Mouse (Mus musculus): Measurements from ENCODE around the gene Cdk2ap2.
A peak's percentile ranks its signal among the peaks of the same experiment; 100 is the strongest.

Gene Cdk2ap2

GRCm38 (mm10) chr19:4095802-4096201 is 1.2 kb upstream of the Cdk2ap2 start:
- DNase-seq, result no peak

GRCm38 (mm10) chr19:4097441-4097825 is 451 bp downstream of the Cdk2ap2 start:
- DNase-seq, result no peak

GRCm38 (mm10) chr19:4098426-4098825 is 1.4 kb downstream of the Cdk2ap2 start:
- DNase-seq, result no peak

- DNase-seq, result peak; percentile 95
These were observed 2.1 kb downstream of the Cdk2ap2 start for GRCm38 (mm10) chr19:4099056-4099455.

GRCm38 (mm10) chr19:4099837-4100717 is 3.1 kb downstream of the Cdk2ap2 start, which contains the start of gene Pitpnm1:
TSS of gene Pitpnm1 (plus strand) at chr19:4099998.
- peak; percentile 85 for DNase-seq

GRCm38 (mm10) chr19:4100718-4101261 is 3.8 kb downstream of the Cdk2ap2 start:
- peak; percentile 70 for DNase-seq

- no peak for DNase-seq
These were observed 4.5 kb downstream of the Cdk2ap2 start for GRCm38 (mm10) chr19:4101466-4101865.

- DNase-seq, result no peak
These were observed 5.1 kb downstream of the Cdk2ap2 start for GRCm38 (mm10) chr19:4102049-4102448.

- DNase-seq, result no peak
These were observed 5.6 kb downstream of the Cdk2ap2 start for GRCm38 (mm10) chr19:4102626-4103025.

GRCm38 (mm10) chr19:4103294-4103693 is 6.3 kb downstream of the Cdk2ap2 start:
- no peak for DNase-seq

- peak; percentile 41 for DNase-seq
These were observed 6.8 kb downstream of the Cdk2ap2 start for GRCm38 (mm10) chr19:4103792-4104191.

GRCm38 (mm10) chr19:4104675-4105194 is 7.8 kb downstream of the Cdk2ap2 start:
- DNase-seq, result no peak

GRCm38 (mm10) chr19:4106654-4107053 is 9.7 kb downstream of the Cdk2ap2 start:
- DNase-seq, result no peak

- no peak for DNase-seq
These were observed 11.6 kb downstream of the Cdk2ap2 start for GRCm38 (mm10) chr19:4108535-4108934.

GRCm38 (mm10) chr19:4112063-4112960 is 15.3 kb downstream of the Cdk2ap2 start:
- DNase-seq, result no peak

- DNase-seq, result no peak
These were observed 16.3 kb downstream of the Cdk2ap2 start for GRCm38 (mm10) chr19:4113186-4113805.

GRCm38 (mm10) chr19:4113806-4114230 is 16.8 kb downstream of the Cdk2ap2 start:
- peak; percentile 48 for DNase-seq

- no peak for DNase-seq
These were observed 17.6 kb downstream of the Cdk2ap2 start for GRCm38 (mm10) chr19:4114551-4114950.

- no peak for DNase-seq
These were observed 18.2 kb downstream of the Cdk2ap2 start for GRCm38 (mm10) chr19:4115144-4115543.

GRCm38 (mm10) chr19:4115816-4116215 is 18.8 kb downstream of the Cdk2ap2 start:
- DNase-seq, result no peak

- no peak for DNase-seq
These were observed 20.0 kb downstream of the Cdk2ap2 start for GRCm38 (mm10) chr19:4117006-4117405.

- DNase-seq, result no peak
These were observed 21.4 kb downstream of the Cdk2ap2 start for GRCm38 (mm10) chr19:4118350-4118749.
